Mouse (Mus musculus) cerebellum, adult 9-10 months (tissue): Measurements from ENCODE around the gene Lamc3.
A peak's percentile ranks its signal among the peaks of the same experiment; 100 is the strongest.
"Not testable (repeated sequence)": the region's sequence is repeated elsewhere in the genome, so short reads cannot be mapped to it uniquely, and the experiment has no call there.

ENCODE experiments used
- DNase-seq: peaks from one replicate; pipeline ENCODE4 v3.0.0; 2022

Lamc3 gene

DNA sequence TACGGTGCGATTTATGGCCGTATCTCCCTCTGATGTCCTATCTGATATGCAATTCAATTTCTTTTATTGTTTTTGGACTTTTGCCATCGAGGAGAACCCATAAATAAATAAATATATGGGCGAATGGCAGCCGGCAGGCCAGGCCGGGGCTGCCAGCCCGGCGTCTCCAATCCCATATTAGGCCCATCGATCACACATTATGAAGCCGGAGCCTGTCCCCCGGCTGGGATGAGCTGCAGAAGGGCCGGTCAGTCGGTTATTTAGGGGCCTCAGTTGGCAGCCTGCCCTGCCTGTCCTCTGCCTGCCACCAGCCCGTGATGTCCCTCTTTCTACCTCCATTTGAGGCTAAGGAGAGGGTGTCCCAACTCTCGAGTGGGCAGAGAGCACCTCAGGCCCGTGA is 8.5 kb upstream of the Lamc3 start:
- no peak for DNase-seq

DNA sequence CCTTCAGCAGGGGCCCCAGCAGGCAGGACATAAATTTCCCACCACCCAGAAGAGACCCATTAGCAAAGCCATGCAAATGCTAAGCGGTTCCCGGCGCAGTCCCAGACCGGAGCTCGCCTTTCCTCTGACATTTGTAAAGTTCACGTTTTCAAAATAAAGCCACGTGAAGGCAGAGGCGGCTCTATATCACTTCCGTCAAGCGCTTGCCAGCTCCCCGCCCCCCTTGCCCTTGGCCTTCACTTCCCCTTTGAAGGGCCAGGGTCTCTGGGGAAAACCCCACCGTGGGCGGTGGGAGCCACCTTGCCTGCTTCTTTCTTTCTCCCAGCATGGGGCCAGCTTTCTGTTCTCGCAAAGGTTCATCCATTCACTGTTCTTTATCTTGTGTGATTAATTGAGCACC is 6.2 kb upstream of the Lamc3 start:
- no peak for DNase-seq

DNA sequence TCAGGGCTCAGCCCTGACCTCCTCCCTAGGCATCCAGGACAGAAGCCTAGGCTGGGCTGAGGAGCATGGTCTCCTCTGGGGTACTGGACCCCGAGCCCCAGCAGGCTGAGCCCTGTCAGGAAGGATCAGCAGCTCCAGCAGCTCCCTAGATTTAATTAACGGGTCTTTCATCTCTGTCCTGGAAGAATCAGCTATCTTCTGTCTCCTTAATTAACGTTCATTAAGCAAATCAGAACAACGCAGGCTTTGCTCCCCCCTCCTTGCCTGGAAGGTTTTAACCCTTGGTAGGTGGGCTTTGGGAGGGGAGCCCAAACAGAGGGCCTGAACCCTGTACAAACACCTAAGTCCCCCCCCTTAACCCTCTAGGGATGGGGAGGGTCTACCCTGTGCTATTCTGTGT is 4.0 kb upstream of the Lamc3 start:
- no peak for DNase-seq

DNA sequence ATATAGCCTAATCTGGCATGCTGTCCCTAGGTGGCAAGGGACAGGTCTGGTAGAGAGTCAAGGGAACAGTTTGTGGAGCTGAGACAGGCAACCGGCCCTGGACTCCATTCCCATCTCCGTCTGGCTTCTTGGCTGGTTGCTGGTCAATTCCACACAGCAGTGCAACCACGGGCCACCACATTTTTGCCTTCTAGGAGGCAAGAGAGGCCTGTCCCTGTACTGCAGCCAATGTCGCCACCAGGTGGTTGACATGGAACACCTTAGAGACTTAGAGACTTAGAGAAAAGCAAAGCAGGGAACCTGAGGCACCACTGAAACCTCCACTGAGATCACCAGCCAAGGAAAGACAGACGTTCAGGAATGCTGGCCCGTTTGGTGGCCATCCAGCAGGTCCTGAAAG is 2.3 kb upstream of the Lamc3 start:
- peak; percentile 8 for DNase-seq

DNA sequence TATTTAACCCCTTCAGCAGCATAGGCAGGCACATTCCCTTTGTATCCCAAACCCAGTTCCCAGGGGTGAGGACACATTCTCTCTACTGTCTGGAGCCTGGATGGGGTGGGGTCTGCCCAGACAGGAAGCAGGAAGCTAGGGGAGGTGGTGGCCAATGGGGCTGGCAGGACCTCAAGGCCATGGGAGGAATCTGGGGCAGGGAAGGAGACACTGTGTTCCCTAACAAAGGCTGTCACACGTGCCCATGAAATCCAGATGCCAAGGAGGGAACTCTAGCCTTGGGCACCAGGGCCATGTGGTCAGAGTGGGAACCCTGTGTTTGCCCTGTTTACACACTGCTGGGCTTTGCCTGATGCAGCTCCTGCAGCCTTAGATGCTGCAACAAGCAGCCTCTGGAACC is 1.8 kb downstream of the Lamc3 start:
- DNase-seq, result no peak

DNA sequence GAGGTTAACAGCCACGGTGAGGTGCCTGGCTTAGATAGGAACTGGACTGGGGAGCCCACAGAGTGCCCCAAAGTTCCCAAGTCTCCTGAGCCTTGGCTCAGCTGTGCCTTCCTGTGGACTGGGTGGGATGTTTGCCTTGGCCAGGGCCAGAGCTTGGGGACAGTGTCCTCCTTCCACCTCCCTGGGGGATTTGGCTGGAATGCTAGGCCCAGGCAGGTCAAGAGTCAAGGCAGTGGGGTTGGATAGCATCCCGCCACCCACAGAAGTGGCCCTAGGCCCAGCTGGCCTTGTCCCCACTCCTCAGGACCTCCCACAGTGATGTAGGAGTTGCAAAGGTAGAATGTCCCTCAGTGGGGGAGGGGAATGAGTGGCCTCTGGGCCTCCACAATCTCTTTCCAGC is 4.1 kb downstream of the Lamc3 start:
- no peak for DNase-seq

DNA sequence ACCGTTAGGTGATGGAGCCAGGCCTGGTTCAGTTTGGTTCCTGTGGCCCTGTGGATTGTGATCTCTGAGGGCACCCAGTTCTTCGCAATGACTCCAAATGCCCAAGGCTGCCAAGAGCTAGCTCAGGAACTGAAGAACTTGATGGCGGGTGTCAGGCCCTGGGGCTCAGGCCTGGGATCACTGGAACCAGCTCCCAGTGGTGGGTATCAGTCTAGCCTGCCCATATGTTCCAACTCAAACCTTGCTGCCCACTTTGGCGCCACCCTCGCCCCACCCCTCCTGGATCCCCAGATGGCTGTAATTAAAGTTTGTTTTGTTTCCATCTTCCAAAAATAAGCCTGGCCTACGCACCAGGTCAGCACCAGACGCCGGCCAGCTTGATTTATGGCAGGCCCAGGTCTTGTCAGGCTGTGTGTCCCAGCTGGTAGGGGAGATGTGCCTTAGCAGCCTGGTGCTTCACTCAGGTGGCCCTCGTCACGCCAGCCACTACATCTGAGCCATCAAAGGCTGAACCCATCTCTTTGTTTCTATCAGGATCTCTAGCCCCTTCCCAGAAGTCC is 6.1 kb downstream of the Lamc3 start:
- no peak for DNase-seq

DNA sequence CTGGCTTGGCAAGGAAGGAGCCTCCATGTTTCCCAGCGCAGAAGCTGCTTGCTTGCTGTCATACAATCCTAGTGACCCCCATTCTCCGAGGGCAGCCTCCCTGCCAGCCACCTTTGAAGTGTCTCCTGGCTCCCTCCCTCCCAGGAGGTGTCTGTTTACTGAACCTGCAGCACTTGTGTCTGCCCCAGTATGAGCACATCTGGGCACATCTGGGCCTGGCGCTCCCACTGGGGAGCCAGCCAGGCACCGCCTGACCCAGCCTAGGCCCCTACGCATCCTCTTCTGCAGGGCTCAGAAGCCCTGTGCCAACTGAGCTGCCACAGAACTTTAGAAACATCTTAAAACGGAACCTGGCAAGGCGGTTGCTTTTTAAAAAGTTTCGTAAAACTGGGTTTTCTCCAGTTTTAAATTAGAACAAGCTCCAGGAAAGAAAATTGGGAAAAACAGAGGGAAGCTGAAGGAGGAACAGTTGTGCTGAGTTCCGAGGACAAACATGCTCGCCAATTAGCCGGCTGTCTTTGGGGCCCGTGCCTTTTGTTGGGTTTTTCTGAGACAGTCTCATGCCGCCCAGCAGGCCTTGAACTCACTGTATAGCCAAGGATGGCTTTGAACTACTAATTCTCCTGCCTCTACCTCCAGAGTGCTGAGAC is 7.3 kb downstream of the Lamc3 start:
- no peak for DNase-seq

DNA sequence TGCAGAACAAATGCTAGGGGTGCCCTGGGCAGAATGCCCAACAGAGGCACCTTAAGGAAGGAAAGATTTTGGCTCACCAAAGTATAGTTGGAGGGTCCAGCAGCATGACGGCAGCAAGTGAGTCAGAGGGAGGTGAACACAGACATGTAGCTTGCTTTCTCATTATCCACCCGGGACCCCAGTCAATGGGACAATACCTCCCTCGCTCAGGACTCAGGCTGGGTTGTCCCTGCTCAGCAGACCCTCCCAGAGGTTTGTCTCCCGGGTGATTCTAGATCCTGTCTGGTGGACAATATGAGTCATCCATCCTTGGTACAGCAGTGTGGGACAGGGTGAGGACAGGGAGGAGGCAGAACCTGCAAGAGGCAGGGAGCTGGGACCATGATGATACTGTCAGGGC is 13.8 kb downstream of the Lamc3 start:
- no peak for DNase-seq

DNA sequence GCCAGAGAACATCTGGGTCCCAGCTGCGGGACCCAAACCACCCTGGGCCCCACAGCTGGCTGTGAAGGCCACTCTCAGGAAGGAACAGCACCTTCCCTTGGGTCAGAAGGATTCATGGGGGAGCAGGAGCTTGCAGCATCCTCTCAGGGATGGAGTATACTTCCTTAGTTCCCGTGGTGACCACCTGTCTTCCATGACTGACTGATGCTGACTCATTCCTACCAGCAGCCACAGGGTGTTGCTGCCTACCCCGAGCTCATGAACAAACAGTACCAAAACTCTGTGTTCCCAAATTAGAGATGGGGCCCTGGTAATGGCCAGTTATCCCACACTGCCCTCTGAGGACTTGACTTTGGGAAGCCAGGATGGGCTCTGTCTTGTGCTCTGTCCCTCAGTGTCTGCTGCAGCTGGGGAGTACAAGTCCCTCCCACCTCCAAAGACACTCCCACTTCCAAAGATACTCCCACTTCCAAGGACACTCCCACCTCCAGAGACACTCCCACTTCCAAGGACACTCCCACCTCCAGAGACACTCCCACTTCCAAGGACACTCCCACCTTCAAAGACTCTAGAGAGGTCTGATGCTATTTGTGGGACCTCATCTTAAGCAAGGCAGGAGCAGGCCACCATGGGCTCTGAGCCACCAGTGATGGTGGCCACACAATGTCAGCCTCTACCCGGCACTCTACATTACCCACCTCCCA is 14.7 kb downstream of the Lamc3 start:
- no peak for DNase-seq

DNA sequence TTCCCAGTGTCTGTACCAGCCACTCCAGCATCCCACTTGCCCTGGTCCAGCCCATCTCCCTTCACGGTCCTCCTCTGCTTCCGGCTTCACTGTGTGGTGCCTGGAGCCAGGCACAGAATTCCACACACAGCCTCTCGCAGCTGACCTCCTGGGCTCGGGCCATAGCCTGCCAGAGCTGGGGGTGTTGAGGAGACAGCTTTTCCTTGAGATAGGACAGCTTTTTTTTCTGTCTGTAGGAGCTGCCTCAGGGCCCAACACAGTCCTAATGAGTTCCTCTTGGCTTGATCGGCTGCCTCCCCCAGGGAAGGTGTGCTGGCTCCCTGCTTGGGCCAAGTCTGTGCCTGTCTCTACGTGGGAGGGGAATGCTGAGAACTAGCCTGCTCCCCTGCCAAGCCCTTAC is 17.0 kb downstream of the Lamc3 start:
- DNase-seq, result no peak

DNA sequence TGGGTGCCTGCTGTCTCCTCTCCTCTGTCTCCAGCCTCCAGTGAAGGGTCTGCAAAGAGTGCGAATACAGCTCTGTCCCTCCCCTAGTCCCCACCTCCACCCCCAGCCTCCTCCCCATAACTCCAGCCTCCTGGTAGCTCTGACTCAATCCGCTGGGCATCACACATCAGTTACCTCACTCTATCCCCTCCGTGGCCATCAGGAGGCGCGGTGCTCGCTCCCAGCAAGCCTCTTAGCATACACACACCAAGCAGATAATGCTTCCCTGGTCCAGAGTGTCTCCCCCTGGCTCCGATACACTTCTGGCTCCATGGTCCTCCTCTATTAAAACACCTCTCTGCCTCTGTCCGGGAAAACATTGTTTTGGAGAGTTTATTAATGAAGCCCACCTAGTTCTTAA is 17.5 kb downstream of the Lamc3 start:
- no peak for DNase-seq

DNA sequence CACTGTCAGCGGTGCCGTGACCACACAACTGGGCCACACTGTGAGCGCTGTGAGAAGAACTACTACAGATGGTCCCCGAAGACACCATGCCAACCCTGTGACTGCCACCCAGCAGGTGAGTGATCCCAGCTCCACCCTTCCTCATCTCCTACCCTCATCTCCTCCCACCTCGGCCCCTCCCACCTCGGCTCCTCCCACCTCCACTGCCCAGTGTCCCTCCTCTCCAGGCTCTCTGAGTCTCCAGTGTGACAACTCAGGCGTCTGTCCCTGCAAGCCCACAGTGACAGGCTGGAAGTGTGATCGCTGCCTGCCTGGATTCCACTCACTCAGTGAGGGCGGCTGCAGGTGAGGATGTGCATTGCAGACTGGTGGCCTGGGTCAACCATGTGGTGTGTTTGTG is 18.6 kb downstream of the Lamc3 start:
- DNase-seq, result no peak

DNA sequence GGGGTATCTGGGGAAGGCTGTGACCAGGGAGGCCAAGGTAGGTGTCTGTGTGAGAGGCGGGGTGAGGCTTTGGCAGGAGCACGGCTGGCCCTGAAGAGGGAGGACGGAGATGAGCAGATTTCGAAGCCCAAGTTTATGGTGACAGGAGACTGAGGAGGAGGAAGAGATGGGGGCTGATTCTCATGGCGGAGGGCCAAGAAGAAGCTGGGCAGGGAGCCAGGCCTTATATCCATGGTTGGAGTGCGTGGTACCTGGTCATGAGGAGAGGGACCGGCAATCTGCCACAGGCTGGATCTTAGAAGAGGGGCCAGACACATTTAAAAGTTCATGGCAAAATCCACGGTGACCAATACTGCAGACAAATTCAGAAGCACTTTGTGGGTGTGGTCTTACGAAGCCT is 19.3 kb downstream of the Lamc3 start:
- DNase-seq, result no peak

DNA sequence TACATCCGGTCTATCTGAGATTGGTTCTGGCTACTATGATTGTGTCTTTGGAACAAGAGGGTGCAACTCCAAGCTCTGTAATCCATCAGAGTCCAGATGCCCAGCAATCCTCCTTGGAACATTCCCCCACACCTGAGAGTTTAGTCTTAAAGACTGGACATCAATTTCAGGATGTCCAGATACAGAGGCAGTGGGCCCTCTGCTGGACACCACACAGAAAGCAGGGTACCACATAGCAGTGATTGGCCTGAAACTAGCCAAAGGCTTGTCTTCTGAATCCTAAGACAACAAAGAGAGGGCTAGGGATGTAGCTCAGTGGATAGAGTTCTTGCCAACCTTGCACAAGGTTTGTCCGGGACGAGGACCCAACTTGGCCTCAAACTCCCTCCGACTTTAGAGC is 25.5 kb downstream of the Lamc3 start:
- DNase-seq, result no peak

DNA sequence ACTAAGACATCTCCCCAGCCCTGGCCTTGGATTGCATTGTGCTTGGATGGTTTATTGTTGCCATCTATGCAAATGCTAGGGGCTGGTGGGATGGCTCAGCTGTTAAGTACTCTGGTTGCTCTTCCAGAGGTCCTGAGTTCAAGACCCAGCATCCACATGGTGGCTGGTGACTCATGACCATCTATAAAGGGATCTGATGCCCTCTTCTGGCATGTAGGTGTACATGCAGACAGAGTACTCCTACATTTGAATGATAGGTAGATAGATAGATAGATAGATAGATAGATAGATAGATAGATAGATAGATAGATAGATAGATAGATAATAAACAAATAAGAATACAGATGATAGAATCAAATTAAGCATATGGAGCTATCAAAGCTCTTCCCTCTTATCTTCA is 27.1 kb downstream of the Lamc3 start:
- DNase-seq, result not testable (repeated sequence)

DNA sequence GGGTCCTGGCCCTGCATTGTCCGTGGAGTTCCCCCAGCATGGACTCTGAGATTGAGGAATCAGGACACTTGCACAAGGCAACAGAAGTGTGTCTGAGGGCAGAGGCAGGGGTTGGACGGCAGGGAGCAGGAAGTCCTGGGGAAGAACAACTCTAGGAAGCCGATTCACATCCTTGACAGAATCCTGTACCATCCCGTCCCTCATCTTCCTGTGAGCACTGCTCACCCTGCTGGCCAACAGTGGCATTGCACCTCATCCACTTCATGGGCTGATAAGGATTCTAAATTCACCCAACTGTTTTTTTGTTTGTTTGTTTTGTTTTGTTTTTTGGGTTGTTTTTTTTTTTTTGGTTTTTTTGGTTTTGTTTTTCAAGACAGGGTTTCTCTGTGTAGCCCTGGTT is 28.0 kb downstream of the Lamc3 start:
- DNase-seq, result peak; percentile 76

DNA sequence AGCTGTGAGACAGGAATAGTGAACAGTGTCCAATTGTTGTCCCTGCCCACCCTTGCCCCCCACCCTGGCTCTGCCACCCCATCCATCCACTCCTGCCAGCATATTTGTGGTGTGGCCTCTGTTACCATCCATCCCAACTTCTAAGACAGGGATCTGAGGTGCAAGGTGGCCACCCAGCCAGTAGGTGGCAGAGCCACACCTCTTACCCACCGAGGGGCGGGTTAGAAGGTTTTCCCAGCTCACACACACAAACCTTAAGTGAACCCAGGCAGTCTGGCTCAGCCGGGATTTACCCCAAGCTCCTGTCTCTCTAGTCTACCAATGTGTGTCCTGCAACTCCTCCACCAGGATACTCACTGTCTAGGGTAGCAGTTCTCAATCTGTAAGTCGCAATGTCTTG is 30.5 kb downstream of the Lamc3 start:
- peak; percentile 25 for DNase-seq

DNA sequence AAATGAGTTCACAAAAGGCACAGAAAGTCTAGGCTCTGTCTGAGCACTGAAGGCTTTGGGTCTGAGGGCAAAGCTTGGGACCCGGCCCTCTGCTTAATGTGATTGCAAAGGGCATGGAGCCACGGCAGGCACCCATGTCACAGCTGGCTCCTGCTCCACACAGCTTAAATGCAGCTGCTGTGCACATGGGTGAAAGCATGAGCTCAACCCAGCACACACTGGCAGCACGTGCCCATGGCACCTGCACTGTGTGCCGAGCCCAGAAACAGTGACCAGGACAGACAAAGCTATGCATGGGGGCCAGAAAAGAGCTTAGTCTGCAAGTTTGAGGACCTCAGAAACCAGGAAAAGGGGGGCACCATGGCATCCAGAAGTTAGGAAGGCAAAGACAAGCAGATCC is 36.6 kb downstream of the Lamc3 start:
- DNase-seq, result no peak

DNA sequence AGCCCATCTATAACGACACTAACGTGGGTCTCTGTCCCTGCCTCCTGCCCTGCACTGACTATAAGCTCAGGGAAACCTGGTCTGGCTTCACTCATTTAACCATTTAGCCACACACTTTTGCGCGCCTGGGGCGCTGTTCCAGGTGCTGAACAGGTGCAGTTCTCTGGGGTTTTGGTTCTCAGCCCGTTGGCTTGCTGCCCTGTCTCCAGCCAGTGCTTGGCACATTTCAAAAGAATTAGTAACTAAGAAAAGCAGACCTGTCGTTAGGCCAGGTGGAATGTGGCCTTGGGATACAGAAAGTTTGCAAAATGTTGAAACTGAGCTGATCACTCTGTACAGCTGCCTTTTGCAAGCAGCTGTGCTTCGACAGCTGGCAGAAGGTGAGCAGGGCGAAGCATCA is 37.7 kb downstream of the Lamc3 start:
- DNase-seq, result peak; percentile 21

DNA sequence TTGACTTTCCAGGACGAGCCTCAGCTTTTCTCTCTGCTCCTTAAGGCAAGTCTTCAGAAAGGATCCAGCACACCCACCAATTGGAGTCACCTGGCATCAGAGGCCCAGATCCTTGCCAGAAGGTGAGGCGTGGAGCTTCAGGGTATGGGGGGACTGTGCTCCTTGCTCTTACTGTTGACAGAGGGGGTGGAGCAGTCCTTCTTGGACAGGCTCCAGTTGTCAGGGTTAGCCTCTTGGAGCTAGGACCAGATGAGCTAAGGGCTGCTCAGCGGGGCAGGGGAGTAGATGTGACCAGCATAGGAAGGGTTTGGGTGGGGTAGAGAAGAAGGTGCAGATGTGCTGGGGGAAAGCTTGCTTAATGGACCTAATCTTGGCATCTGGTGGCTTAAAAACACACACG is 38.8 kb downstream of the Lamc3 start:
- DNase-seq, result no peak

DNA sequence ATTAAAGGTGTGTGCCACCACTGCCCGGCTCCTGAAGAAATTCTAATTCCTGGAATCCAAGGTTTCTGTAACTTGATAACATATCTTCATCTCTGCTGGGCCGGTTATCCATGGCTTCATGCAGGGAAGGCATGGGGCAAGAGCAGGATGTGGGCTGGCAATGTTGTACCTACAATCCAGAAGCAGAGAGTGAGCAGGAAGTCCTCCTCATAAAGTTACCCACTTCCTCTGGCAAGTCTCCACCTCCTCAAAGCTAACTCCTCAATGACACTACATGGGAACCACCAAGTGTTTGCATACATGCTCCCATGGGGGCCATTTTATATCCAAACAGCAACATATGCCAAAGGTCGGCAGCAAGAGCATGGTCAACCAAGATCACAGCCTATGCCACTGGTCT is 42.6 kb downstream of the Lamc3 start:
- no peak for DNase-seq

DNA sequence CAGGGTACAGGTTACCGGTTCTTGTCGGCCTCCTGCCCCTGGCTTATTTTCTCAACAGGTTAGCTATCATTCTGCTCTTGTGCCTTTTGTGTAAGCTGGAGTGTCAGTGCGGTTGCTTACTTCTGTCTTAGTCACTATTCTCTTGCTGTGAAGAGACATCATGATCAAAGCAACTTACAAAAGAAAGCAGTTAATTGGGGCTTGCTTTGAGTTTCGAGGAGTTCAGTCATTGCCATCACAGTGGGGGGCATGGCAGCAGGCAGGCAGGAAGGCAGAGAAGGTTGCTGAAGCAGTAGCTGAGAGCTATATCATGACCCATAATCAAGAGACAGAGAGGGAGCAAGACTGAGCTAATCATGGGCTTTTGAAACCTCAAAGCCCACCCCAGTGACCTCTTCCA is 47.5 kb downstream of the Lamc3 start:
- no peak for DNase-seq

DNA sequence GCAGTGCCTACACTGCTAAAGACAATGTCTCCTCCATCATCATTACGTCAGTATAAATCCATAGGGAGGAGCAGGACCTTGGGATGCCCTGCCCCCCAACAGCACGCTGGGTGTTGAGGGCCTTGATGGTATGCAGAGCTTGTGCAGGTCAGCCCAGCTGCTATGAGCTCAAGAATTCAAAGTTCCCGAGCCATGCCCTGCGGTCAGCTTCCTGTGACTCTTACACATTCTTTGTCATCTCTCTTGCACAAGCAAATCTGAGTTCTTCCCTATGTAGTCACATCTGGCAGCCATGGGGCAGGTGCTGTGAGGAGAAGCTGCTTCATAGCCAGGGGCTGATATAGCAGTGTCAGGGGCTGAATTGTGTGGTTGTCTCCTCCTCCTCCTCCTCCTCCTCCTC is 48.0 kb downstream of the Lamc3 start:
- no peak for DNase-seq

DNA sequence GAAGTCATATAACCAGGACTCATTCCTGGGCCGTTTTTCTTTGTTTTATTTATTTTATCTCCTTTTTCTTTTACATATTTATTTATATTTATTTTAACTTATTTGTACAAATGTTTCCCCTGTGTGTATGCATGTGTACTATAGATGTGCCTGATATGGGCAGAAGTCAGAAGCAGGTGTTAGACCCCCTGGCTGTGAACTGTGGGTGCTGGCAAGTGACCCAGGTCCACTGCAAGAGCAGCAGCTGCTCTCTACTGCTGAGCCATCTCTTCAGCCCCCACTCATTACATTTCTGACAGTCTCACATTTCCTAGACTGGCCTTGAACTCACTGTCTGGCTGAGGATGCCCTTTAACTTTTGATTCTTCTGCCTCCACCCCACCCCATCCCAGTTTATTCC is 51.2 kb downstream of the Lamc3 start:
- no peak for DNase-seq
